Mouse (Mus musculus): Measurements from ENCODE around the gene Abraxas2.

Gene Abraxas2

GRCm38 (mm10) chr7:132853946-132854345 lies 5.1 kb upstream of the Abraxas2 start:
- DNase-seq (ENCODE audit: low read depth, low spot score) = no peak

- DNase-seq (ENCODE audit: low read depth, low spot score) = no peak
Measured at GRCm38 (mm10) chr7:132856083-132856482, 2.9 kb upstream of the Abraxas2 start.

GRCm38 (mm10) chr7:132858043-132858608 lies 899 bp upstream of the Abraxas2 start:
- no peak for DNase-seq (ENCODE audit: low read depth, low spot score)

- no peak for DNase-seq (ENCODE audit: low read depth, low spot score)
Measured at GRCm38 (mm10) chr7:132866316-132866715, 7.3 kb downstream of the Abraxas2 start.

GRCm38 (mm10) chr7:132873043-132873442 lies 14.0 kb downstream of the Abraxas2 start:
- DNase-seq (ENCODE audit: low read depth, low spot score) = peak; percentile 57

- DNase-seq (ENCODE audit: low read depth, low spot score) = no peak
Measured at GRCm38 (mm10) chr7:132875391-132876086, 16.5 kb downstream of the Abraxas2 start.

GRCm38 (mm10) chr7:132880276-132880675 lies 21.3 kb downstream of the Abraxas2 start:
- no peak for DNase-seq (ENCODE audit: low read depth, low spot score)

- DNase-seq (ENCODE audit: low read depth, low spot score) = no peak
Measured at GRCm38 (mm10) chr7:132882343-132882742, 23.3 kb downstream of the Abraxas2 start.

GRCm38 (mm10) chr7:132884031-132884430 lies 25.0 kb downstream of the Abraxas2 start:
- DNase-seq (ENCODE audit: low read depth, low spot score) = no peak

GRCm38 (mm10) chr7:132887019-132887804 lies 28.2 kb downstream of the Abraxas2 start:
- DNase-seq (ENCODE audit: low read depth, low spot score) = no peak

- DNase-seq (ENCODE audit: low read depth, low spot score) = no peak
Measured at GRCm38 (mm10) chr7:132888052-132888451, 29.0 kb downstream of the Abraxas2 start.

- DNase-seq (ENCODE audit: low read depth, low spot score) = no peak
Measured at GRCm38 (mm10) chr7:132888518-132889249, 29.7 kb downstream of the Abraxas2 start.

GRCm38 (mm10) chr7:132889691-132890090 lies 30.7 kb downstream of the Abraxas2 start:
- no peak for DNase-seq (ENCODE audit: low read depth, low spot score)

- DNase-seq (ENCODE audit: low read depth, low spot score) = no peak
Measured at GRCm38 (mm10) chr7:132890201-132890600, 31.2 kb downstream of the Abraxas2 start.

GRCm38 (mm10) chr7:132891561-132892310 lies 32.7 kb downstream of the Abraxas2 start:
- no peak for DNase-seq (ENCODE audit: low read depth, low spot score)

GRCm38 (mm10) chr7:132892311-132892661 lies 33.3 kb downstream of the Abraxas2 start:
- no peak for DNase-seq (ENCODE audit: low read depth, low spot score)

- no peak for DNase-seq (ENCODE audit: low read depth, low spot score)
Measured at GRCm38 (mm10) chr7:132892806-132893205, 33.8 kb downstream of the Abraxas2 start.

GRCm38 (mm10) chr7:132893336-132893735 lies 34.3 kb downstream of the Abraxas2 start:
- DNase-seq (ENCODE audit: low read depth, low spot score) = no peak

GRCm38 (mm10) chr7:132894841-132895555 lies 36.0 kb downstream of the Abraxas2 start:
- peak; percentile 79 for DNase-seq (ENCODE audit: low read depth, low spot score)

GRCm38 (mm10) chr7:132896206-132896815 lies 37.3 kb downstream of the Abraxas2 start:
- DNase-seq (ENCODE audit: low read depth, low spot score) = no peak
